ENCODE assay signal across 8 mouse cellular contexts in the genomic region with DNA sequence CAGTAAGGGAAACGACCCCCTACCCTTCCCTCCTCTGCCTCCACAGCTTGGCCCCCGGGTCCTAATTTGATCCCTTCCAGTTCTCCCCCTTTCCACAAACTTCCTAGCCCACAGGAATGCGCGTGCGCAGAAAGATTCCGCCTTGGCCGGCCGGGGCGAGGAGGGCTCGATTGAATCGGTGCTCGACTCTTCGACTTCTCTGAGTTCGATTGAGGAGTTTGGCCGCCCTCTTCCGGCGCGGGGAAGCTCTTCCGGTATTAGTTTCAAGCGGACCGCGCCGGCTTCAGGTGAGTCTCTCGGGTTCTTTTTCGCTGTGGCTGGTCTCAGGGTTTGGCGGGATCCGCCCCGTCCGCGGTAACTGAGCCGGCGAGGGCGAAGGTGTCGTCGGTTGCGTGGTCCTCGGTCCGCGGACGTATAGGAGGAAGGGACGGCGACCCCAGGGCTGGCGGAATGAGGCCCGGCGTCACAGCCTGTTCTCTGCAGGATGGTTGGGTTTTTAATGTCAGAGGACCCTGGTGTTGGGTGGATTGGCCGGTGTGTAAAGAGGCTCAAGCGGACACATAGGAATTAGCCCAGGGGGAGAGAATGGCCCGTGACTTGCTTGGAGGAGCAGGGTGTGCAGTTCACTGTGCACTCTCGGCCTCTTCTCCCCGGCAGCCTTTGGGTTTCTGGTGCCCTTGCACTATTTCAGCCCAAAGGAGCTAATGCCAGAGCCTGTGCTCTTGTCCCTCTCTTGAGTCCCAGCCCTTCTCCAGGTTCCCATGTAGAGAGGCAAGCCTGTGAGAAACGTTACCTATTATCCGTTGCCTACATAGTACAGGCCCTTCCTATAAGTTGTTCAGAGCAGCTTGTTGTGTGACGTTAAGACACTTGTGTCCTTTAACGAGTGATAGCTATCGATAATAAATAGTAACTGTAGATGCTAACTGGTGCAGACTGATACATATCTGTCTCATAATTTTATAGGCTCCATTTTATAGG. TPM values are rescaled to one million over a fixed set of nuclear protein-coding genes. Genes with fewer than 3 reads are reported as not detected.
DNase-seq lines count a peak whose midpoint lies in the region; ATAC-seq lines count a peak whose summit lies in the region.

Snrpb2 (plus strand) TSS at position 228 of the 981 bp plus-strand sequence.

- H3K27me3 ChIP-seq in intestine, embryonic 14.5 days (replicated peaks; ENCODE audit: control insufficient read depth, insufficient read depth, low read length), result no peaks in the 10 kb centered on the region

- DNase-seq in adipocyte (ENCODE audit: low spot score), result peak; percentile 96
- peak; percentile 95 for DNase-seq in embryo, embryonic 10 days (ENCODE audit: low spot score)
- DNase-seq in gastrocnemius, postnatal 14 days, result peak; percentile 91
- peak; percentile 94 for DNase-seq in intestine, embryonic 14.5 days (ENCODE audit: low spot score)
- DNase-seq in left cerebral cortex, postnatal 14 days (ENCODE audit: low spot score in 2 of 2), result peak; percentile 82 to 88
- DNase-seq in mesoderm, embryonic 11.5 days (ENCODE audit: low read depth, low spot score), result peak; percentile 95
- peak; percentile 76 to 79 for DNase-seq in right cerebral cortex, postnatal 36 days (ENCODE audit: low spot score in 2 of 2)
- peak; percentile 85 for DNase-seq in yolk sac, embryonic 10.5 days (ENCODE audit: low spot score)

- peaks cover 2% of the 10 kb centered on the region for H3K4me1 ChIP-seq in intestine, embryonic 14.5 days (replicated peaks; ENCODE audit: control insufficient read depth, insufficient read depth, low read length)

- no peaks in the 10 kb centered on the region for H3K9me3 ChIP-seq in intestine, embryonic 14.5 days (ENCODE audit: control insufficient read depth, low read length)

- peak within 1 kb of the TSS; percentile 85 for H3K4me2 ChIP-seq in intestine, embryonic 14.5 days (ENCODE audit: low read length)

- peak; percentile 94 for ATAC-seq in intestine, embryonic 14.5 days (replicated peaks; ENCODE audit: low FRiP score, low TSS enrichment, low read depth)

- H3K4me3 ChIP-seq in intestine, embryonic 14.5 days (ENCODE audit: low read depth, low read length), result peak within 1 kb of the TSS; percentile 92

- no peak within 1 kb of the TSS for H3K27ac ChIP-seq in intestine, embryonic 14.5 days (ENCODE audit: low read depth)

- peaks cover 28% of the 10 kb centered on the region for H3K36me3 ChIP-seq in intestine, embryonic 14.5 days (ENCODE audit: control insufficient read depth, insufficient read depth, low read length)

- WGBS in intestine, embryonic 14.5 days, result 1% methylated on average over 55 of the region's 55 CpGs

- H3K9ac ChIP-seq in intestine, embryonic 14.5 days (ENCODE audit: low read length), result peak within 1 kb of the TSS; percentile 83

- intact Hi-C loops in gastrocnemius, postnatal 14 days (cut with DNase I; ENCODE audit: low total_unique reads), result no loop called here
- intact Hi-C loops in left cerebral cortex, postnatal 14 days (cut with DNase I), result loop anchor here (5.0 kb wide), 1 partner anchor 161 kb away; the partner anchor contains the start of gene Kif16b

RNA-seq across cellular contexts. Expression of gene Snrpb2, which starts in this region (rescaled TPM):
- 10 to 100 TPM; 15.2 to 21.2 TPM for total RNA-seq in gastrocnemius, postnatal 14 days (2021)
- polyA plus RNA-seq in intestine, embryonic 14.5 days (2014; fragmentation: Nextera tagmentation; extraction: Ambion mirVana), result 81.7 and 85.7 TPM in 2 replicates
- 10 to 100 TPM; 47.7 to 48.7 TPM for total RNA-seq in left cerebral cortex, postnatal 14 days (2021)
